Mouse (Mus musculus): Measurements from ENCODE around the gene Slc6a18.
"Not testable (repeated sequence)": the region's sequence is repeated elsewhere in the genome, so short reads cannot be mapped to it uniquely, and the experiment has no call there.

Gene Slc6a18

GRCm38 (mm10) chr13:73677853-73678252, at the start of gene Slc6a18:
Slc6a18 (minus strand) TSS chr13:73678023.
- no peak for DNase-seq

DNA sequence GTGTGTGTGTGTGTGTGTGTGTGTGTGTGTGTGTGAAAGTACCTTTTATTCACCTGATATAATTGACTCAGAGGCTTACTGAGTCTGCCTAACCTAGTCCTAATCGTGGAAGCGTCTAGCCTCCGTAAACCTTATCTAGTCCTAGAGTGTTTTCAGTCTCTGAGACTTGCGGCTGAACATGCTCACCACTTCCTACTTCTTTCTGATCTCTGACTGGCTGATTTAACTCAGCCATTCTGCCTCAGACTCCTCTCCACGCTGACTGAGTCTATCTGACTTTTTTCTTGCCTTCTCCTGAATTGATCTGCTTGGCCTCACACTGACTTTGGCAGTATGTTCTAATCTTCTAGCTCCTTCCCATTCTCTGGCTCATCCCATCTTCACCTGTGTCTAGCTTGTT, 47.5 kb upstream of the Slc6a18 start:
- no peak for DNase-seq

DNA sequence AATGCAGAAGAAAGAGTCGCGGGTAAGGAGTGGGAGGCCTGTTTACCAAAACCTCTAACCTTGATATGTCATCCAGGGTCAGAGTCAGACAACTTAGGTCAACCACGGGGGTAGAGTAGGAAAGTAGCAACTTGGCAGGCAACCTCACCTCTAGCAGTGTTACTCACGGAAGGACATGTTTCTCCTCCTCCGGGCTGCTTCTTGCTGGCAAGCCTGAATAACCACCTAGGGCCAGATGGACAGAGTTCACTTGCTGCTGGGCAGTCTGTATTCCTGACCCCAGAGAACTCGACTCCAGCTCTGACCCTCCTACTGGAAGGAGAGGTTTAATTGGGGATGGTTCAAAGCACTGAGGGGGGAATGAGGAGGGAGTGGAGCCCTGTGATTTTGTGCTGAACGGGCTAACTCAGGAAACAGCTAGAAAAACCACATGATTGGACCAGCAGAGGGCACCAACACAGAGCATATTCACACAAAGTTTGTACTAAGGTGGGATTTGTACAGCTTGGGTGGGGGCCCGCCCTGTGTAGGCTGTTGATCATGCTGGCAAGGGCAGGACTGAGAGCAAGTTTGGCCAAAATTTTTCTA, 45.4 kb upstream of the Slc6a18 start:
- DNase-seq, result peak; percentile 52

DNA sequence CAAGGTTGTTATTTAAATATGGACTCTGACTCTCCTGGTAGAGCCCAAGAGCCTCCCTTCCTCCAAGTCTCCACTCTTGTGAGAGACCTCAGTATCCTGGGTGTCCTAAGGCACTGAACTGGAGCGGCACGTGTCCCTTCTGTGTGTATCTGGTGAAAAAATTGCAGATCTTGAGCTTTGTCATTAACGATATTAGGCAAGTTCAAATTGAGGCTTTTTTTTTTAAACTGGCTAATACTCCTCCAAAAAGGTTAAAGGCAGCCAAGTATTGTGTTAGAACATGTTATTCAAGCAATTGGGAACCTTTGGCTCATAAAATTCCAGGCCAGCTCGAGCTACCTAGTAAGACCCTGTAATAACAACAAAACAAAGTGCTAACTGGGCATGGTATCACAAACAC, 42.4 kb upstream of the Slc6a18 start:
- DNase-seq, result no peak

DNA sequence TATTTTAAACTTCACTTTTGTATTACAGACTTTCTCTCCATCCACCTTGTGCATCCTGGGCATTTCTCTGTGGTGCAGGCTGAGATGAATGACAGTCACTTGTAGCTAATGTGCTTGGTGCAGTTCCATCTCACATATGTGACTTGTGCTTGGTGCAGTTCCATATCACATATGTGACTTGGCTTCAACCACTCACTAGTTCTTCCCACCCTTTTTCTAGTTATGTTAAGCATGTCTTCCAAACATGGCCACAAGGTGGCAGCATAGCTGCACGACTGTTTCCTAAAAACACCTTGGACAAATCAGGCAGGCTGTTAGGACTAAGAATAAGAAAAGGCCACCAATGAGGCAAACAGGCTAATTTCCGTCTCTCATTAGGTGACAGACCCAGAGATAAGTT, 40.4 kb upstream of the Slc6a18 start:
- DNase-seq, result peak; percentile 88

DNA sequence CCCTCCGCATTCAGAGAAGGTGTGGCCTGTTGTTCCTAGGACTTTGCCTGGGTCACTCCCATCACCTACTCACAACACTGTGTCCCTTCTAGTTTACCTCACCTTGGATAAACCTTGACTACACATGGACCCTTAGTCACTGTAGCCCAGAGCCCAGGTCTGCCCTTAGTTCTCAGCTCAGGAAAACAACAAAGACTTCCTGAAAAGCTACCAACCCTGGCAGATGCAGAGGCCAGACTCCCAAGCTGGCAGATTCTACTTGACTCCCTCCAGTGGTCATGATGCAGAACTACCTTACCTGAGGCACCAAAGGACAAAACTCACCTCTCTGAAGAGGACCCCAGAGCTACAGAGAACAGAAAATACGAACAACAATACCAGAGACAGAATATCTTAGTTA, 36.2 kb upstream of the Slc6a18 start:
- no peak for DNase-seq

DNA sequence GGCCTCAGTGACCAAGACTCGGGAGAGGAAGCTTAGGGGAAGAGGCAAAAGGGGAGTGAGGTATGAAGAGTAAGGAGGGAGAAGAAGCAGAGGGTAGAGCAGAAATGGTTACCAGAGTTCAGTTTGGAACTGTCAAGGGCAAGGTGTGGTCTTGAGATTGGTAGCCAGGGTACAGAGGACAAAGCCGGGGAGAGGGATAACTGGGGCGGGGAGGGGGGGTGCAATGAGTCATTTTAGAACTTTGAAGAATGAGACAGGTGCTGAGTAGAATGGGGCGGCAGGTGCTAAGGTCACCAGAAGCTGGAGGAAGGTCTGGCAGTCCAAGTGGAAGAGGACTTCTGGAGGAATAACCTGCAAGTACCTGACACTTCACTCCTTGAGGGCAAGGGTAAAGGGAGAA, 35.4 kb upstream of the Slc6a18 start:
- DNase-seq, result no peak

DNA sequence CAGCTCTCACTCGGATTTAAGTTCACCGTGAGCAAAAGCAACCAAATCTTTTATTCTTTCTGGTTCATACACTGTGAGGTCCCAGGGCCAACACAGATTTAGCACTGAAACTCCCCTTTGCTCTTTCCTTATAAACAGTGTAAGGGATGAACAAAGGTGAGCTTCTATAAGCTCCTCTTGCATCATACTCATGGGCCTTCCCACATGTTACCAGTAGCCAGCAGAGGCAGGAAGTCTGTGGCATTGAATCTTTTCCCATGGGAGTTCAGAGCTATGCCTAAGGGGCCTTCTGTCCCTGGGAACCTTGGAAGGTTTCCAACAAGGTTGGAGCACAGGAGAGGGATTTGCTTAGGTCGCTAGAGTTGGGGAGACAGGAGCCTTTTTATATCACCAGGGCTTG, 34.4 kb upstream of the Slc6a18 start:
- DNase-seq, result no peak

DNA sequence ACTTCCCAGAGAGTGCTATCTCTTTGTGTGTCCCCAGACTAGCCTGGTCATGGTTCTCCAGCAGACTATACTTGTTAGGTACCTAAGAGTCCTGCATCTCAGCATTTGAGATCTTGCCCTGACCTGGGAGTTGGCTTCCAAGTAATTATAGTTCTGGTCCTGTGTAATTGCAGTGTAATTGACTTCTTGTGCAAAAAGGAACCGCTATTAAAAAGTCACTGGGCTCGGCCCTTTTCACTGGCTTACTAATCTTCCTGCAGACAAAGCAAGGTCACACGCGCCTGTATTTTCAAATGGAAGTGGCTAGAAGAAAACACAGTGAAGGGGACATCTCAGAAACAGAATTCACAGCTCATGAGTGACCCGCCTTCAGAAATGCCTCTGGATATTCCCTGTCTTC, 34.0 kb upstream of the Slc6a18 start:
- no peak for DNase-seq

DNA sequence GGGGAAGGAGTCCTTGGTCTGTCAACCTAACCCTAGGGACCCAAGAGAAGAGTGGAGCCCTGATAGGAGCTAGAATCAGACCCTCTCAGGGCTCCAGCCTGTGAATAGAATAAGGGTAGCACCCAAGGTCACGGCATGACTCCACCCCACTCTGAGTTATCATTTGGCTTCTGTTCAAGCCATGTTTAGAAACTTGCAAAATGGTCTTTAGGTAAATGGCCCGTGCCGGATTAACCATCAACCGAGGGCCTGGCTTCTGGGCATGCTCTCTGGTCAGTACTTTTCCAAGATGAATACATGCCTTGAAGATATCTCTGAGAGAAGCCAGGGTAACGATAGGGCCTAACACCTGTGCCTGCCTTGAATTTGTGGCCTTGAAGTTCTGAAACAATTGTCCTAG, 33.4 kb upstream of the Slc6a18 start:
- DNase-seq, result no peak

DNA sequence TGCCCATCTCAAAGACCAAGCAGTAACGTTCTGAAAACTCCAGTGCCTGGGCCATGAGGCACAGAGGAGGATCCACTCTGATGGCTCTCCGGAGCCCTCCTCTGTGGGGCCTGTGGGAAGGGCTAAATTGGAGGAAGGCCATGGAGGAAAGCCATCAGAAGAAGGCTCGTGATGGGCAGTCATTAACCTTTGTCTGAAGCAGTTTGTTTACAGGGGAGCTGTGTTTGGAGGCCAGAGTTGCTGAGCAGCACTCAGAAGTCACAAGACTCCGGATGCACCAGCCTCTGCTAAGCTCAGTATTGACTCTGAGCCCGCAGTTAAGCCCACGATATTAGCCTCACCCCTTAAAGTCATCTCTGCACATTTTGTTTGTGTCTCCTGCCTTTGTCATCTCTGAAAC, 31.7 kb upstream of the Slc6a18 start:
- no peak for DNase-seq

DNA sequence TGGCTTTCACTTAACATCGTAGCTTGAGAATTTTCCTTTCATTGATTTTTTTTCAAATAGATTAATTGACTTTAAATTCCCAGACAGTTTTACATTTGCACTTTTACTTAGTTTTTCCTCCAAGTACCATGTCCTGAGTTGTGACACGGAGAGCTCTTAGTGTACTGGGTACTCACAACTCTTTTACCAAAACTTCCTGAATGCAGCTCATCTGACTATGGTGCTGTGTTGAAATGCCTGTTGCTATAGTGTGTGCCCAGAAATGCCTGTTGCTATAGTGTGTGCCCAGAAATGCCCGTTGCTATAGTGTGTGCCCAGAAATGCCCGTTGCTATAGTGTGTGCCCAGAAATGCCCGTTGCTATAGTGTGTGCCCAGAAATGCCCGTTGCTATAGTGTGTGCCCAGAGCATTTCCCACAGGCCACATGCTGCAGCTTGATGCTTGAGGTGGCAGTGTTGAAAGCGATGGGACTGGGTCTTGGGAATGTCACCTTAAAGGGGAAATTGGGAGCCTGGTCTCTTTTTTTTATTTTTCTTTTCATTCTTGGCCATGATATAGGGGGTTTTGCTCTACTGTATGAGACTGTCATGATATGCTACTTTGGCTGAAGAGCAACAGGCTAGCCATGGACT, 27.0 kb upstream of the Slc6a18 start, which contains the start of gene Slc6a19:
TSS of gene Slc6a19 (minus strand) at position 172 of the 632 bp plus-strand sequence.
- no peak for DNase-seq

- not testable (repeated sequence) for DNase-seq
Observed at GRCm38 (mm10) chr13:73703486-73703885, 25.7 kb upstream of the Slc6a18 start.

- no peak for DNase-seq
Observed at GRCm38 (mm10) chr13:73702776-73703175, 25.0 kb upstream of the Slc6a18 start.

- no peak for DNase-seq
Observed at GRCm38 (mm10) chr13:73701161-73701883, 23.5 kb upstream of the Slc6a18 start.

- no peak for DNase-seq
Observed at GRCm38 (mm10) chr13:73700554-73700953, 22.7 kb upstream of the Slc6a18 start.

- no peak for DNase-seq
Observed at GRCm38 (mm10) chr13:73699714-73700113, 21.9 kb upstream of the Slc6a18 start.

DNA sequence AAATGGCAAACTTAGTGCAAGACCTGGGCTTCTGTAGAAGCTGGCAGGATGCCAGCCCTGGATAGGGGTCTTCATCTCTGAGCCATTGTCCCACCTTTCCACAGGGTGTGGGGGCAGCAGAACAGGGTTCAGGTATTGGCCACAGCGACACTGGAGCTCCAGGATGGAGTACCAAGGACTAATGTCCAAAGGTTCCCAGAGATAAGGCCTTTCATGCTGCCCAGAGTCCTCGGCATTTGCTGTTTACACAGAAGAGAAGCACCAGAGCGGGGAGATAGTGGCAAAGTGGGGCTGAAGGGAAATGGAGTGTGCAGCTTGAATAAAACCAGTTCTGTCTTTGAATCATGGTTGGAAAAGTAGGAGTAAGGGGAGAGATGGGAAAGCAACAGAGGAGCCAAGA, 18.7 kb upstream of the Slc6a18 start:
- no peak for DNase-seq

- DNase-seq, result no peak
Observed at GRCm38 (mm10) chr13:73694972-73695371, 17.1 kb upstream of the Slc6a18 start.

DNA sequence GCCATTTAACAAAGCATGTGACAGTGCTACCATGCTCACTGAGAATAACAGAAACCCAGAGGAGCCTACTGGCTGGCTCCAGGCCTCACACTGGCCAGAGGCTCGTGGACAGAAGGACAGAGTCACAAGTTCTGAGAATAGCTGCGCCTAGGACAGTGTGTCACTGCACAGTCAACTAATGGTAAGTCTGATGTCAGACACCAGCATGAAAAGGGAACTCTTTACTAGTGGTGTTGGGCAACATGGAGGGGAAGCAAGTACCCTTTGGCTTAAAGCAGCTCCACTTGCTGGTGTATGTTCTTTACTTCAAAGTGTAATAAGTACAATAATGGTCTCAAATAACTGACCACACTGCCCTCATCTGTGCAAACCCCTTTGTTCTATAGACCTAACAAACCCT, 15.5 kb upstream of the Slc6a18 start:
- no peak for DNase-seq

- peak; percentile 61 for DNase-seq
Observed at GRCm38 (mm10) chr13:73692249-73692868, 14.5 kb upstream of the Slc6a18 start.

DNA sequence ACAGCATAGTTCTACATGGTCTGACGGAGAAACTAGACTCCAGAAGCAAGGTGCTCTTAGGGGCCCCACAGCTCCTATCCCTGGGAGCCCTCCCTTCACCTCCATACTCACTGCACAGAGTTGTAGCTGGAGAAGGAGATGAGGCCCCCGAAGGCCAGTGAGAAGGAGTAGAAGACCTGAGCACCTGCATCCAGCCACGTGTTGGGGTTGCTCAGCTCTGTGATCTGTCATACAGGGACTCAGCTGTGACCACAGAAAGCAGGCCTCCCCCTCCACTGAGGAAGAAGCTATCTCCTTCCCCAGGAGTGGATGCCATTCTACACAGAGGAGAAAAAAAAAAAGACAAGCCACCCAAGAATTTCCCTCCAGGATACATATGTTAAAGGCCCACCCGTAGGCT, 11.1 kb upstream of the Slc6a18 start:
- DNase-seq, result no peak

DNA sequence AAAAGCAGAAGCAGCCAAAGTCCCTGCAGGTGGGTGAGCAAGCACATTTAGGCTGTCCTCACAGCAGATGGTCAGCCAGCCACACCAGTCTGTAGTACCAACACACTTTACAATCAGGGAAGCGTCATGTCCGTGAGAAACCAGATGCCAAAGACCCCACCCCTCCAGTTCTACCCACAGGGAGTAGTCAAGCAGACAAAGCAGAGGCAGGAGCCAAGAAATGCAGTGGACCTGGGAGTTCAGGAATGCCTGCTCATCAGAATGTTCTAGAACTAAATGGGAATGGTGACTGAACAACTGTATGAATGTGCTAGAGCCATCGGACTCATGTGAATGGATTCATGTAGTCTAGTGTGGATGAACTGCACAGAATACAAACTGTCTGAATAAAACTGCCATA, 9.8 kb upstream of the Slc6a18 start:
- no peak for DNase-seq

GRCm38 (mm10) chr13:73685502-73685901, 7.7 kb upstream of the Slc6a18 start:
- no peak for DNase-seq

Data from right cerebral cortex, postnatal 14 days (tissue).